Mouse (Mus musculus) E14TG2a.4 (cell line): ENCODE results near the gene Bclaf3.

Source experiments
- CTCF ChIP-seq: conservative IDR thresholded peaks from 2 replicates; pipeline ENCODE4 v1.5.1; 2014; ENCODE audit warnings: low read length
- NANOG ChIP-seq: IDR thresholded peaks from 2 replicates; pipeline ENCODE4 v1.6.1; 2014; ENCODE audit warnings: borderline replicate concordance, low read length, mixed read lengths
- POU5F1 ChIP-seq: IDR thresholded peaks from 2 replicates; pipeline ENCODE4 v1.6.1; 2014; ENCODE audit warnings: low read length, borderline replicate concordance

DNA sequence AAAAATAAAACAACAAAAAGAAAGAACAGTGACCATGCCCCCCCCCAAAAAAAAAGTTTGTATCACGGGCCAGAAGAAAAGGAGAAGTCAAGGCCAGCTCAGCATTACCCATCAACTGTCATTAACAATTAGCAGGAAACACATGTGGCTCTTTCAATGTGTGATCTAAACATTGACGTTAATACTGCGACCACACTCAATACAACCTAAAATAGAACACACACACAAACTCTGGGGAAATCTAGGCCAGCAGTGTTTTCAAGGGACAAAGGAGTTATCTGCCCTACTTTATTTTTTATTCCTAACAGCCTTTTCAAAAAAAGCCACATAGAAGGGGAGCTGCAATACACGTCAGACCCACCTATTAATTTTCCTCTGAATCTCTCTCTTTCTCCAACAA lies 17.4 kb upstream of the Bclaf3 start:
- no peak for TF ChIP-seq CTCF
- TF ChIP-seq POU5F1 = no peak
- no peak for TF ChIP-seq NANOG
